Mouse (Mus musculus): ENCODE data around the gene Alpk1. TPM values are rescaled to one million over a fixed set of nuclear protein-coding genes. Genes with fewer than 3 reads are reported as not detected.

Alpk1 gene
- polyA plus RNA-seq, 1 experiment from 2014 or later: 0.37 TPM

GRCm38 (mm10) chr3:127679703-127680102, 100.6 kb downstream of the Alpk1 start:
- Histone ChIP-seq H3K4me3 (ENCODE audit: low read depth, low read length) (no peak overlapping the region), H3K4me2 (ENCODE audit: low read depth, severe bottlenecking) (no peak overlapping the region), H3K27ac (replicated peaks; ENCODE audit: low read depth, low read length) (no peak overlapping the region), H3K4me1 (ENCODE audit: control insufficient read depth, insufficient read depth, low read length) (no peaks in the 10 kb centered on the region), H3K27me3 (ENCODE audit: control insufficient read depth, insufficient read depth, low read length) (no peaks in the 10 kb centered on the region), H3K9ac (ENCODE audit: low read length) (no peak overlapping the region), H3K9me3 (ENCODE audit: control insufficient read depth, low read length) (no peaks in the 10 kb centered on the region), H3K36me3 (ENCODE audit: control insufficient read depth, insufficient read depth, low read length) (no peaks in the 10 kb centered on the region)
- ATAC-seq (ENCODE audit: insufficient number of reproducible peaks, low FRiP score, low TSS enrichment, low read depth) (no peak), DNase-seq (ENCODE audit: low spot score) (no peak)
- WGBS: 88% methylated on average over 15 of the region's 15 CpGs

GRCm38 (mm10) chr3:127661646-127662531, 118.4 kb downstream of the Alpk1 start:
- ATAC-seq (ENCODE audit: insufficient number of reproducible peaks, low FRiP score, low TSS enrichment, low read depth): no peak
- Histone ChIP-seq H3K4me1 (ENCODE audit: control insufficient read depth, insufficient read depth, low read length) (no peaks in the 10 kb centered on the region), H3K27ac (replicated peaks; ENCODE audit: low read depth, low read length) (no peak overlapping the region), H3K9ac (ENCODE audit: low read length) (no peak overlapping the region), H3K36me3 (ENCODE audit: control insufficient read depth, insufficient read depth, low read length) (no peaks in the 10 kb centered on the region), H3K27me3 (ENCODE audit: control insufficient read depth, insufficient read depth, low read length) (no peaks in the 10 kb centered on the region), H3K9me3 (ENCODE audit: control insufficient read depth, low read length) (no peaks in the 10 kb centered on the region), H3K4me3 (ENCODE audit: low read depth, low read length) (no peak overlapping the region), H3K4me2 (ENCODE audit: low read depth, severe bottlenecking) (no peak overlapping the region)
- WGBS: 77% methylated on average over 22 of the region's 22 CpGs
- no peak for DNase-seq (ENCODE audit: low spot score)

GRCm38 (mm10) chr3:127660712-127661111, 119.6 kb downstream of the Alpk1 start:
- Histone ChIP-seq H3K27ac (replicated peaks; ENCODE audit: low read depth, low read length) (no peak overlapping the region), H3K9ac (ENCODE audit: low read length) (no peak overlapping the region), H3K9me3 (ENCODE audit: control insufficient read depth, low read length) (no peaks in the 10 kb centered on the region), H3K27me3 (ENCODE audit: control insufficient read depth, insufficient read depth, low read length) (no peaks in the 10 kb centered on the region), H3K4me3 (ENCODE audit: low read depth, low read length) (no peak overlapping the region), H3K4me1 (ENCODE audit: control insufficient read depth, insufficient read depth, low read length) (no peaks in the 10 kb centered on the region), H3K36me3 (ENCODE audit: control insufficient read depth, insufficient read depth, low read length) (no peaks in the 10 kb centered on the region), H3K4me2 (ENCODE audit: low read depth, severe bottlenecking) (no peak overlapping the region)
- no peak for ATAC-seq (ENCODE audit: insufficient number of reproducible peaks, low FRiP score, low TSS enrichment, low read depth)
- DNase-seq (ENCODE audit: low spot score): no peak
- WGBS: 75% methylated on average over 7 of the region's 7 CpGs

GRCm38 (mm10) chr3:127651742-127652653, 128.3 kb downstream of the Alpk1 start:
- DNase-seq (ENCODE audit: low spot score) (no peak), ATAC-seq (ENCODE audit: insufficient number of reproducible peaks, low FRiP score, low TSS enrichment, low read depth) (no peak)
- H3K27ac ChIP-seq (replicated peaks; ENCODE audit: low read depth, low read length): no peak overlapping the region
- no peak overlapping the region for H3K9ac ChIP-seq (ENCODE audit: low read length)
- H3K36me3 ChIP-seq (ENCODE audit: control insufficient read depth, insufficient read depth, low read length): no peaks in the 10 kb centered on the region
- no peaks in the 10 kb centered on the region for H3K4me1 ChIP-seq (ENCODE audit: control insufficient read depth, insufficient read depth, low read length)
- 0 out of 2 replicates have a peak, but pooled peaks cover 2% of the 10 kb centered on the region for H3K27me3 ChIP-seq (ENCODE audit: control insufficient read depth, insufficient read depth, low read length)
- no peaks in the 10 kb centered on the region for H3K9me3 ChIP-seq (ENCODE audit: control insufficient read depth, low read length)
- 51% methylated on average over 7 of the region's 7 CpGs for WGBS
- no peak overlapping the region for H3K4me3 ChIP-seq (ENCODE audit: low read depth, low read length)
- H3K4me2 ChIP-seq (ENCODE audit: low read depth, severe bottlenecking): no peak overlapping the region

- no peak overlapping the region for H3K9ac ChIP-seq (ENCODE audit: low read length)
- ATAC-seq (ENCODE audit: insufficient number of reproducible peaks, low FRiP score, low TSS enrichment, low read depth): no peak
- peaks cover 31% of the 10 kb centered on the region for H3K27me3 ChIP-seq (ENCODE audit: control insufficient read depth, insufficient read depth, low read length)
- no peak overlapping the region for H3K27ac ChIP-seq (replicated peaks; ENCODE audit: low read depth, low read length)
- H3K36me3 ChIP-seq (ENCODE audit: control insufficient read depth, insufficient read depth, low read length): no peaks in the 10 kb centered on the region
- no peak for DNase-seq (ENCODE audit: low spot score)
- WGBS: 35% methylated on average over 18 of the region's 18 CpGs
- H3K4me2 ChIP-seq (ENCODE audit: low read depth, severe bottlenecking): no peak overlapping the region
- no peaks in the 10 kb centered on the region for H3K4me1 ChIP-seq (ENCODE audit: control insufficient read depth, insufficient read depth, low read length)
- H3K9me3 ChIP-seq (ENCODE audit: control insufficient read depth, low read length): no peaks in the 10 kb centered on the region
- H3K4me3 ChIP-seq (ENCODE audit: low read depth, low read length): no peak overlapping the region
Measured at GRCm38 (mm10) chr3:127646156-127646825, 134.0 kb downstream of the Alpk1 start.

GRCm38 (mm10) chr3:127642211-127642610, 138.1 kb downstream of the Alpk1 start:
- peaks cover 68% of the 10 kb centered on the region for H3K27me3 ChIP-seq (ENCODE audit: control insufficient read depth, insufficient read depth, low read length)
- H3K4me3 ChIP-seq (ENCODE audit: low read depth, low read length): no peak overlapping the region
- H3K36me3 ChIP-seq (ENCODE audit: control insufficient read depth, insufficient read depth, low read length): no peaks in the 10 kb centered on the region
- H3K27ac ChIP-seq (replicated peaks; ENCODE audit: low read depth, low read length): no peak overlapping the region
- no peaks in the 10 kb centered on the region for H3K9me3 ChIP-seq (ENCODE audit: control insufficient read depth, low read length)
- ATAC-seq (ENCODE audit: insufficient number of reproducible peaks, low FRiP score, low TSS enrichment, low read depth) (no peak), DNase-seq (ENCODE audit: low spot score) (no peak)
- H3K4me2 ChIP-seq (ENCODE audit: low read depth, severe bottlenecking): no peak overlapping the region
- H3K4me1 ChIP-seq (ENCODE audit: control insufficient read depth, insufficient read depth, low read length): no peaks in the 10 kb centered on the region
- 2% methylated on average over 5 of the region's 5 CpGs for WGBS
- H3K9ac ChIP-seq (ENCODE audit: low read length): no peak overlapping the region

GRCm38 (mm10) chr3:127640762-127641700, 139.3 kb downstream of the Alpk1 start:
- H3K27ac ChIP-seq (replicated peaks; ENCODE audit: low read depth, low read length): no peak overlapping the region
- no peaks in the 10 kb centered on the region for H3K4me1 ChIP-seq (ENCODE audit: control insufficient read depth, insufficient read depth, low read length)
- H3K4me3 ChIP-seq (ENCODE audit: low read depth, low read length): no peak overlapping the region
- no peaks in the 10 kb centered on the region for H3K9me3 ChIP-seq (ENCODE audit: control insufficient read depth, low read length)
- 2% methylated on average over 37 of the region's 37 CpGs for WGBS
- H3K36me3 ChIP-seq (ENCODE audit: control insufficient read depth, insufficient read depth, low read length): no peaks in the 10 kb centered on the region
- no peak overlapping the region for H3K9ac ChIP-seq (ENCODE audit: low read length)
- H3K4me2 ChIP-seq (ENCODE audit: low read depth, severe bottlenecking): no peak overlapping the region
- ATAC-seq (ENCODE audit: insufficient number of reproducible peaks, low FRiP score, low TSS enrichment, low read depth) (no peak), DNase-seq (ENCODE audit: low spot score) (peak; percentile 48)
- peaks cover 76% of the 10 kb centered on the region for H3K27me3 ChIP-seq (ENCODE audit: control insufficient read depth, insufficient read depth, low read length)

Measured in limb, embryonic 11.5 days (tissue).